Mouse (Mus musculus) intestine, embryonic 16.5 days (tissue): ENCODE results near the gene Canx. TPM values are rescaled to one million over a fixed set of nuclear protein-coding genes. Genes with fewer than 3 reads are reported as not detected.
"Not testable (repeated sequence)": the region's sequence is repeated elsewhere in the genome, so short reads cannot be mapped to it uniquely, and the experiment has no call there.

Experiments
- ATAC-seq: fragments of 200-750 bp; cut with Nextera tagmentation; 2 replicates; pipeline ENCODE4 v1.8.0; 2017; ENCODE audit warnings: moderate TSS enrichment, moderate library complexity
- H3K27ac ChIP-seq: fragments of 300-500 bp; sonication (generic); 2 replicates; pipeline ENCODE4 v1.5.1; 2014; ENCODE audit warnings: mild to moderate bottlenecking, low read length
- H3K27me3 ChIP-seq: fragments of 300-500 bp; sonication (generic); replicated peaks from 2 replicates; pipeline ENCODE4 v1.6.1; 2014; ENCODE audit warnings: low read length, control low read depth, mixed read lengths; ENCODE audit not compliant: control insufficient read depth, insufficient read depth
- H3K36me3 ChIP-seq: fragments of 300-500 bp; sonication (generic); 2 replicates; pipeline ENCODE4 v1.6.1; 2014; ENCODE audit warnings: low read length, control low read depth; ENCODE audit not compliant: control insufficient read depth, insufficient read depth
- H3K4me1 ChIP-seq: fragments of 300-500 bp; sonication (generic); 2 replicates; pipeline ENCODE4 v1.6.1; 2014; ENCODE audit warnings: low read length, control low read depth, mixed read lengths; ENCODE audit not compliant: control insufficient read depth, insufficient read depth
- H3K4me2 ChIP-seq: fragments of 300-500 bp; sonication (generic); 2 replicates; pipeline ENCODE4 v1.6.1; 2014; ENCODE audit warnings: low read depth, low read length, control low read depth
- H3K4me3 ChIP-seq: fragments of 300-500 bp; sonication (generic); 2 replicates; pipeline ENCODE4 v1.5.1; 2014; ENCODE audit warnings: mild to moderate bottlenecking, low read length
- H3K9ac ChIP-seq: fragments of 300-500 bp; sonication (generic); 2 replicates; pipeline ENCODE4 v1.6.1; 2014; ENCODE audit warnings: low read depth, low read length
- H3K9me3 ChIP-seq: fragments of 300-500 bp; sonication (generic); 2 replicates; pipeline ENCODE4 v1.6.1; 2016; ENCODE audit warnings: low read length, control low read depth; ENCODE audit not compliant: control insufficient read depth
- WGBS: fragments of 180-500 bp; shearing (Covaris S2); extraction: QIAGEN DNeasy Blood & Tissue Kit; methylation state at CpG from one replicate; pipeline ENCODE4 v1.1.7; 2014; 5-methylcytosine and 5-hydroxymethylcytosine counted together
- polyA plus RNA-seq: library from polyadenylated mRNA; unstranded; fragments of >200 nt; fragmentation: Nextera tagmentation; extraction: Ambion mirVana; gene quantifications from 2 replicates; pipeline ENCODE4 v1.2.1, GENCODE M21; 2015

Canx gene
- polyA plus RNA-seq, 1 experiment from 2014 or later = 347 TPM

DNA sequence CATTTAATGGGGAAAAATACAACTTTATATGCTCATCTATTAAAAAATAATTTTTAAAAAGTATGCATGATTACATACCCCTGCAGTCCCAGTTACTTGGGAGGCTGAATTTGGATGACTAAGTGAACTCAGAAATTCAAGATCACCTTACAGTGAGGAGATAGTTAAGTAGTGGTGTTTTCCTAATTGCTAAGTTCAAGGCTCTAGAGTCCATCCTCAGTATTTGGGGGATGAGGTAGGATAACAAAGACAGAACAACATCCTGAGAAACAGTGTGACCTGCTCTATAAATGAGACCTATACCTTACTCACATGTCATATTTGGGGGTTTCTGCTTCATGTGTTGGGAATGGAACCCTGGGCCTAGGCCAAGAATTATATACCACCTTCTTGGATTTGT lies 3.1 kb downstream of the Canx start:
- H3K4me2 ChIP-seq = peak overlapping the region; percentile 22; the same call in 1 of the 2 replicates
- H3K9ac ChIP-seq = no peak overlapping the region
- peaks cover 17% of the 10 kb centered on the region for H3K4me1 ChIP-seq
- H3K9me3 ChIP-seq = no peaks in the 10 kb centered on the region
- no peak for ATAC-seq
- H3K27me3 ChIP-seq = no peaks in the 10 kb centered on the region
- no peak overlapping the region for H3K27ac ChIP-seq
- H3K4me3 ChIP-seq = no peak overlapping the region
- H3K36me3 ChIP-seq = no peaks in the 10 kb centered on the region

GRCm38 (mm10) chr11:50321239-50321638 lies 4.2 kb downstream of the Canx start:
- Histone ChIP-seq H3K4me3 (no peak overlapping the region), H3K4me1 (peaks cover 17% of the 10 kb centered on the region), H3K9ac (no peak overlapping the region), H3K4me2 (0 out of 2 replicates have a peak overlapping the region, but pooled peaks have one; percentile 5), H3K36me3 (no peaks in the 10 kb centered on the region), H3K27me3 (no peaks in the 10 kb centered on the region), H3K27ac (no peak overlapping the region), H3K9me3 (no peaks in the 10 kb centered on the region)
- WGBS = 84% methylated on average over 6 of the region's 6 CpGs
- no peak for ATAC-seq

DNA sequence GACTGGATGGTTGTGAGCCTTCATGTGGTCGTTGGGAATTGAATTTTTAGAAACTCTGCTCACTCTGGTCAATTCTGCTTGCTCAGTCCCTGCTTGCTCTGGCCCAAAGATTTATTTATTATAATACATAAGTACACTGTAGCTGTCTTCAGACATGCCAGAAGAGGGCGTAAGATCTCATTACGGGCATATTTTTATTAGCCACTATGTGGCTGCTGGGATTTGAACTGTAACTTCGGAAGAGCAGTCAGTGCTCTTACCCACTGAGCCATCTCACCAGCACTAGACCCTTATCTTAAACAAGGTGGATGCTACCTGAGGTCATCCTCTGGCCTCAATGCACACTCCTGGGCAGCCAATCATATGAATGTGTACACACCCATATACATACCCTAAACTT lies 6.1 kb downstream of the Canx start:
- H3K4me2 ChIP-seq, H3K27me3 ChIP-seq, ATAC-seq, H3K27ac ChIP-seq, H3K9ac ChIP-seq, H3K9me3 ChIP-seq, H3K36me3 ChIP-seq, H3K4me3 ChIP-seq: not testable (repeated sequence)
- peaks cover 17% of the 10 kb centered on the region for H3K4me1 ChIP-seq
- WGBS = 78% methylated on average over 4 of the region's 4 CpGs

- Histone ChIP-seq H3K9ac (no peak overlapping the region), H3K36me3 (peaks cover 10% of the 10 kb centered on the region; the same call in 1 of the 2 replicates), H3K27ac (no peak overlapping the region), H3K4me3 (no peak overlapping the region), H3K4me1 (peaks cover 7% of the 10 kb centered on the region; the same call in 1 of the 2 replicates), H3K27me3 (no peaks in the 10 kb centered on the region), H3K9me3 (no peaks in the 10 kb centered on the region), H3K4me2 (no peak overlapping the region)
- ATAC-seq = no peak
- WGBS = 70% methylated on average over 2 of the region's 2 CpGs
These were observed 12.7 kb downstream of the Canx start for GRCm38 (mm10) chr11:50312803-50313202.

- Histone ChIP-seq H3K9ac (no peak overlapping the region), H3K4me3 (no peak overlapping the region), H3K4me2 (no peak overlapping the region), H3K27me3 (no peaks in the 10 kb centered on the region), H3K4me1 (no peaks in the 10 kb centered on the region), H3K27ac (no peak overlapping the region), H3K36me3 (peaks cover 19% of the 10 kb centered on the region), H3K9me3 (no peaks in the 10 kb centered on the region)
- ATAC-seq = no peak
- WGBS = 88% methylated on average over 2 of the region's 2 CpGs
These were observed 22.1 kb downstream of the Canx start for GRCm38 (mm10) chr11:50303406-50303805.

- Histone ChIP-seq H3K27ac (peak within 1 kb of the TSS; percentile 98), H3K9me3 (no peaks in the 10 kb centered on the region), H3K4me2 (peak within 1 kb of the TSS; percentile 86), H3K36me3 (peaks cover 8% of the 10 kb centered on the region), H3K27me3 (no peaks in the 10 kb centered on the region), H3K9ac (peak within 1 kb of the TSS; percentile 99), H3K4me3 (peak within 1 kb of the TSS; percentile 96), H3K4me1 (peaks cover 11% of the 10 kb centered on the region)
- ATAC-seq = peak; percentile 98
- WGBS = under 1% methylated on average over 45 of the region's 45 CpGs
These were observed 33.1 kb downstream of the Canx start, which contains the start of gene Maml1 for GRCm38 (mm10) chr11:50292190-50292855. Gene Maml1 (minus strand): TSS chr11:50292311.

GRCm38 (mm10) chr11:50291321-50292165 lies 33.9 kb downstream of the Canx start:
- Histone ChIP-seq H3K4me3 (peak overlapping the region; percentile 96), H3K4me1 (peaks cover 11% of the 10 kb centered on the region), H3K9me3 (no peaks in the 10 kb centered on the region), H3K36me3 (peaks cover 6% of the 10 kb centered on the region), H3K27ac (peak overlapping the region; percentile 98), H3K27me3 (no peaks in the 10 kb centered on the region), H3K9ac (peak overlapping the region; percentile 99), H3K4me2 (peak overlapping the region; percentile 86)
- WGBS = under 1% methylated on average over 71 of the region's 85 CpGs
- ATAC-seq = peak; percentile 83

- Histone ChIP-seq H3K27ac (peak overlapping the region; percentile 98), H3K4me2 (peak overlapping the region; percentile 86), H3K9ac (peak overlapping the region; percentile 99), H3K36me3 (peaks cover 4% of the 10 kb centered on the region), H3K27me3 (no peaks in the 10 kb centered on the region), H3K4me3 (peak overlapping the region; percentile 96), H3K4me1 (peaks cover 11% of the 10 kb centered on the region), H3K9me3 (no peaks in the 10 kb centered on the region)
- 10% methylated on average over 20 of the region's 20 CpGs for WGBS
- ATAC-seq = no peak
These were observed 34.8 kb downstream of the Canx start for GRCm38 (mm10) chr11:50290486-50291225.

DNA sequence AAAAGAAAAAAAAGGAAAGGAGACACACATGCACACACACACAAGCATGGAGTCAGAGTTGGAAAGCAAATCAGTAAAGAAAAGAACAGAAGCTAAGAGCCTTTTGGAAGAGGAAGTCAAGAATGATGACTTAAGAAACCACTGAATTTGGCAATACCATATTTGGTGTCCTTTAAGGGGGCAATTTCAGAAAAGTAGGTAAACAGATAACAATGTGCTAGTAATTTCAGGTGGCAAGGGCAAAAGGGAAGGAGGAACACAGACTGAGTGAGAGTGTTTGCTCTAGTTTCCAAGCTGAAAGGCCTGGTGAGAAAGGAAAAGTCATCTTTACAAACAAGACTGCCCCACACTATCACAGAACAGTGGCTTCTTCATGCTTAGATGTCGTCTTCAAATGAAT lies 39.0 kb downstream of the Canx start:
- no peak overlapping the region for H3K4me3 ChIP-seq
- no peak overlapping the region for H3K4me2 ChIP-seq
- H3K9me3 ChIP-seq = no peaks in the 10 kb centered on the region
- no peak overlapping the region for H3K27ac ChIP-seq
- no peak for ATAC-seq
- peaks cover 11% of the 10 kb centered on the region for H3K4me1 ChIP-seq
- H3K9ac ChIP-seq = no peak overlapping the region
- WGBS = 86% methylated on average over 1 of the region's 1 CpGs
- H3K27me3 ChIP-seq = no peaks in the 10 kb centered on the region
- H3K36me3 ChIP-seq = no peaks in the 10 kb centered on the region; the same call in none of the 2 replicates
